Mouse (Mus musculus): ENCODE results near the gene Vmn1r41.

Gene Vmn1r41

GRCm38 (mm10) chr6:89740466-89740865 is at the start of gene Vmn1r41:
Gene Vmn1r41, plus strand, starts transcription at chr6:89740766.
- DNase-seq = no peak

DNA sequence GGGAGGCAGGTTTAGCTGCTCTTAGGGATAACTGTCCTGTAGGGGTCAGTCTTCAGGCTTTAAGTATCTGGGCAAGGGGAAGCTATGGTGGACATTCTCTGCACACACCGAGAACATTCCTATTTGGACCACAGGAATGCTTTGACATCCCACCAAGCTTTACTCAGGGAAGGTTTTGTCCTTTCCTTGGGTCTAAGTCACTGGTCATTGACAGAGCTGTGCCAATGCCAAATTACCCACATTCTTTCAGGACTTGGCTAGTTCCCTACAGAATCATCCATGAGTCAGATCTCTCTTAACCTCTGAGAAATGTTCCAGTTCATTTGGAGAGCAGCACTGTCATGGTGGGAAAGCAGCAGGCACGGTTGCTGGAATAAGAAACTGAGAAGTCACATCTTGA is 33.9 kb upstream of the Vmn1r41 start:
- no peak for DNase-seq

GRCm38 (mm10) chr6:89707240-89707639 is 33.3 kb upstream of the Vmn1r41 start, which contains the start of gene Vmn1r40:
Gene Vmn1r40, plus strand, starts transcription at chr6:89707540.
- no peak for DNase-seq

DNA sequence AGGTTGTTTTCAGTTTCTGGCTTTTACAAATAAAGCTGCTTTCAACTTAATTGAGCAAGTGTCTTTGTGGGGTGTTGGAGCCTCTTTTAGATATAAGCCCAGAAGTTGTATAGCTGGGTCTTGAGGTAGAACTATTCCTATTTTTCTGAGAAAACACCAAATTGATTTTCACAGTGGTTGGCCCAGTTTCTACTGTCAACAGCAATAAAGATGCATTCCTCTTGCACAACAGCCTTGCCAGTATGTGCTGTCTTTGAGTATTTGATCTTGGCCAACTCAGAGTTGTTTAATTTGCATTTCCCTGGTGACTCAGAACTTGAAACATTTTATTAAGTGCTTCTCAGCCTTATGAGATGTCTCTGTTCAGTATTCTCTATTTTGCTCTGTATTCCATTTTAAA is 22.5 kb upstream of the Vmn1r41 start:
- no peak for DNase-seq

GRCm38 (mm10) chr6:89742811-89743210 is 2.2 kb downstream of the Vmn1r41 start:
- no peak for DNase-seq

DNA sequence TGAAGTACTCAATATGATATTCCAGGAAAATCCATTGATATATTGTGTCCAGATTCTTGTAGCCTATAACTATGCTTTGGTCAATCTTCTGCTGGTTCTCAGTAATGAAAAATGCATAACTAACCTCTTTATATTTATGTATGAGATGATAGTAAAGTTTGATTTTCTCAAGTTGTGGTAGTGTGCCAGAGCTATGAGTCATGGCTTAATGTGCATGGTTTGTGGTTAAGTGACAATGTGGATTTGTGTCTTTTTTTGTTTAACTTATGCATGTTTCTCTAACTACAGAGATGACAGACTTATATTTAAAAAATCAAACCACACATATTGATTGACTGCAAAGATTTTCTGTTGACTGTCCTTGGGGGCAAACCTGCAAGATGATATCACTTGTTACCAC is 49.7 kb downstream of the Vmn1r41 start:
- DNase-seq = no peak

Measured in thymus, postnatal 36 days (tissue).